Mouse (Mus musculus): ENCODE data around the gene Gtpbp3.
"Not testable (repeated sequence)": the region's sequence is repeated elsewhere in the genome, so short reads cannot be mapped to it uniquely, and the experiment has no call there.

The Gtpbp3 gene

DNA sequence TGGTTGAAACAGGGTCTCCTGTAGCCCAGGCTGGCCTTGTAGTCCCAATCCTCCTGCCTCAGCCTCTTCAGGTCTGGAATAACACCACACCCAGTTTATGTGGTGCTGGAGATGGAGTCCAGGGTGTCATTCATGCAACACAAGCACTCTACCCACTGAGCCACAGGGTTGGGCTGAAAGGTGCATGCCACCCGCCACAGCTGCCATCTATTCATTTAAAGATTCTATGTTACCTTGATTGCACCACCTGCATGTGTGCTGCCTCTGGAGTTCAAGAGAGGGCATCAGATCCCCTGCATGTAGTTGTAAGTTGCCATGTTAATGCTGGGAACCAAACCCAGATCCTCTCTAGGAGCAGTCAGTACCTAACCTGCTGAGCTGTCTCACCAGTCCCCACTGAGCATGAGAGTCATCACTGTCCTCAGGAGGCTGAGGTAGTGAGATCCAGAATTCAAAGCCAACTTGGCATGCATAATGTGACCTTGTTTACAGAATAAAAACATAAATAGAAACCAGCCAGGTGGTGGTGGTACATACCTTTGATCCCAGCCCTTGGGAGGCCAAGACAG, 9.3 kb downstream of the Gtpbp3 start:
- no peak for DNase-seq (ENCODE audit: low read depth, low spot score)

DNA sequence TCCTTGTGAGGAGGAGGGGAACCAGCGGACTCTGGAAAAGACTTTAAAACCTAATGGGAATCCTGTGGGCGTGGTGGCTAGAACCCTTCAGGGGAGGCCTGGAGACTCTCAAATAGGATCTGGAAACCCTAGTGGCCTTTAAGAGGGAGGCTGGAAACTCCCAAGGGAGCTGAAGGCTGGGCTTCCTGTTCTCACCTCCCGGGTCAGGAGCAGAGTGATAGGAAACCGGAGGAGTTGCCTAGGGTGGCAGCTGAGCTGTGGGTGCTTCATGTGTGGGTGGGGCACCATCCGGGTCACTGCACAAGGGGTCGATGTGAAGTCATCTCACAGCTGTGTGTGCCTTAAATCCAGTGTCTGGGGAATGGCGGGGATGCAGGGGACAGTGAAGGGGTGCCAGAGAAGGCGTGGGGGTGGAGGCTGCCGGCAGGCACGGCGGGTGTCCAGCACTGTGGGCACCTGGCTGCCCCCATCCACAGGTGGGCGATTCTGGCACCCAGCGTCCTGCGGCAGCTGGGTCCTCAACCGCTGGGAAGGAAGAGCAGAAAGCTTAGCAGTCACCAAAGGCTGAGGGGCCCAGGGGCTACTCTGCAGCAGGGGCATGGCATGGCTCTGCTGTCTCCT, 10.1 kb downstream of the Gtpbp3 start:
- no peak for DNase-seq (ENCODE audit: low read depth, low spot score)

DNA sequence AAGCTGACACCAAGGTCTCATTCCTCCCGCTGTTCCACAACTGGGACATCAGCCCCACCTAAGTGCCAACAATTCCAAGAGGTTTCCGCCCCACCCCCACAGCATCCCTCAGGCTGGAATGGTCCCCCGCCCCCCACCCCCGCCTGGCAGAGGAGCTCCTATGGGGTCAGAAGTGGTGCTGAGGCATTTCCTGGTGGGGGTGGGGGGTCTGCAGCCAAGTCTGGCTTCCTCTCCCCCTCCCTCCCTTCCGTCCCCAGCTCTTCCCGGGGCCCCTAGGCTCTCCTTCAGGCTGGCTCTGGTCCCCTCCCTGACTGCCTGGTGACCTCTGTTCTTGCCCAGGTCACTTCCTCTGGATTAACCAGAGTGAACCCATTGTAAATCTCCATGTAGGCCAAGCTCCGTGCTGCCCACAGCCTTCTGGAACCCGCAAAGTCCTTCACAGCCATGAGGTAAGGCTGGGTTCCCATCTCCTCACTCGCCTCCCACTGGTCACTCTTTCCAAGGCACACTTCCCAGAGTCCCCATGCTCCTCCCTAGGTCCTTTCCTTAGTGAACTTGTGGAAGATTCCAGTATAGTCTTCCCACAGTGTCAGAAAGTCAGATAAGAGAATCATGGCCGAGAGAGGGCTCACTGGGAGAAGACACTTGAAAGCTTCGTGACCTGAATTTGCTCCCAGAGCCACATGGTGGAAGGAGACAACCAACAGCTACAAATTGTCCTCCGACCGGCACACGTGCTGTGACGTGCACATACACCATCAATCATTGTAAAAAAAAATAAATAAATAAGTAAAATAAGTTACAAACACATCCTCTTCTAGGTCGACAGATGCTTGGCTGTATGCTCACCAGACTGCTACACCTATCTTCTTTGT, 11.2 kb downstream of the Gtpbp3 start:
- no peak for DNase-seq (ENCODE audit: low read depth, low spot score)

DNA sequence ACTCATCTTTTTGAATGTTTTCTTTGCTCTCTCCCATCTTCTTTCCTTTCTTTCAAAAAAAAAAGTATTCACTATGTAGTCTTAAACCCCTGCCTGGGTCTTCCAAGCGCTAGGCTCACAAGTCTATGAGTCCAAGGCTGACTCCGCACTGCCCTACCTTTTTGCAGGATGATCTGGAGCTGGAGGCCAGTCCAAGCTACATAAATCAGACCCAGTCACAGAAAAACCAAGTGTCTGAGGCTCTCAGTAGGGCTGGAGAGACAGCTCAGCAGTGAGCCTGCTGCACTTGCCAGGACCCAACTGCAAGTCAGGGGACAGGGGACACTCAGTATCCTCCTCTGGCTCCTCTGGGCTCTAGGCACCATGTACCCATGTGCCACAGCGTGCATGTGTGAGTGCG, 16.4 kb downstream of the Gtpbp3 start:
- DNase-seq (ENCODE audit: low read depth, low spot score): no peak

DNA sequence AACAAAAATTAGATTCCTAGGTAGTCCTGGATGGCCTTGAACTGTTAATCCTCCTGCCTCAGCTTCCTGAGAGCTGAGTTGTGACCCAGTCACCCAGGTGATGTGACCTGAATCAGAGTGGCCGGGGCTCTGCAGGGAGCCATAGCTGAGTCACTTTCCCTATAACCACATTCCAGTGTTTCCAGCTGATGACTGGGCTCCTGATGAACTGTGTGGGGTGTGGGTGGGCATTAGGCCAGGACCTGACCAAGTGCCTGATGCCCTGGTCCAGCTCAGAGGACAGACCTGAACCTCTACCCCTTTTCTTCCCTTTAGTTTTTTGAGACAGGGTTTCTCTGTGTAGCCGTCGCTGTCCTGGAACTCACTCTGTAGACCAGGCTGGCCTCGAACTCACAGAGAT, 17.4 kb downstream of the Gtpbp3 start:
- no peak for DNase-seq (ENCODE audit: low read depth, low spot score)

DNA sequence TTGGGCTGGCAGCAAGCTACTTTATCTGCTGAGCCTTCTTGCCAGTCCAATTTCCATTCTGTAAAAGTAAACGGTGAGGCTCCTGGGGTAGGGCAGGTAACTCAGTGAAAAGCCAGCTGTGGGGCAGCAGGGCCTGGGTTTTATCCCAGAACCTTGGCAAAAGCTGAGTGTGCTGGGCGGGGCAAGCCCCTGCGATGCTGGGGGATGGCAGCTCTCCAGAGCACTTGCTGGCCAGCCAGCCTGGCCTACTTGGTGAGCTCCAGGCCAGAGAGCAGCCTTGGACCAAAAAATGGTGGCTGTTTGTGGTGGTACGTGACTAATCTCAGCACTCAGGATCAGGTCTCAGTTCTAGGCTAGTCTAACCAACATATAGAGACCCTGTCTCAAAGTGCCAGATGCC, 18.1 kb downstream of the Gtpbp3 start:
- DNase-seq (ENCODE audit: low read depth, low spot score): no peak

DNA sequence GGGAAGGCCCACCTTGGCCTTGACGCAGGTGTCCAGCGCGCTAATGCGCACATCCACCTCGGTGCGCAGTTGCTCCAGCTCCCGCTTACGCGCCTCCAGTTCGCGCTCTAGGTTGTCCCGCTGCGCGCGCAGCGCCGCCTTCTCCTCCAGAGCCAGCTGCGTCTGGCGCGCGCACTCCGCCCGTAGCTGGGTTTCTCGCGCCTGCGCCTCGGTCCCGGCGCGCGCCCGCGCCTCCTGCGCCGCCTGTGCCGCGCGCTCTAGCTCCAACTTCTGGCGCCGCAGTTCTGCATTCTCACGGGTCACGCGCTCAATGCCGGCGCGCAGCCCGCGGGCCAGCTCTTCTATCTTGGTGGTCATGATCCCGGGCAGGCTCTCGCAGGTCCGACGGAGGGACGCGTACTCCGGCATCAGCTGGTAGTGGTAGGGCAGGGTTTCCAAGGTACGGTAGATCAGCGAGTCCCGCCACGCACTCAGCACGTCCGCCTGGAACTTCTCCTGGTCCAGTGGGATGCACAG, 19.7 kb downstream of the Gtpbp3 start:
- no peak for DNase-seq (ENCODE audit: low read depth, low spot score)

DNA sequence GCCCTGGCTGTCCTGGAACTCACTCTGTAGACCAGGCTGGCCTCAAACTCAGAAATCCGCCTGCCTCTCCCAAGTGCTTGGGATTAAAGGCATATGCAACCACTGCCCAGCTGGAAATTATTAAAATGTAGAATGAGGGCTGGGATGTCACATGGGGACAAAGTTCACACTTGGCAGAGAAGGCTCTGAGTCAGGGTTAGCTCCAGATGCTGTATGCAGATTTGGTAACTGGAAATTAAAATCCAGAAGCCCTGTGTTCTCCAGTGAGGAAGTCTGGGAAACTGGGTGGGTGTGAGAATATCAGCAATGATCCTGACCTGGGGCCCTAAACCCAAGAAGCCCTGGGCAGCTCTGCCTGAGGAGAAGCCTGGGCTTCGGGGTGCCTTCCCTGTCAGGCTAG, 21.4 kb downstream of the Gtpbp3 start:
- no peak for DNase-seq (ENCODE audit: low read depth, low spot score)

DNA sequence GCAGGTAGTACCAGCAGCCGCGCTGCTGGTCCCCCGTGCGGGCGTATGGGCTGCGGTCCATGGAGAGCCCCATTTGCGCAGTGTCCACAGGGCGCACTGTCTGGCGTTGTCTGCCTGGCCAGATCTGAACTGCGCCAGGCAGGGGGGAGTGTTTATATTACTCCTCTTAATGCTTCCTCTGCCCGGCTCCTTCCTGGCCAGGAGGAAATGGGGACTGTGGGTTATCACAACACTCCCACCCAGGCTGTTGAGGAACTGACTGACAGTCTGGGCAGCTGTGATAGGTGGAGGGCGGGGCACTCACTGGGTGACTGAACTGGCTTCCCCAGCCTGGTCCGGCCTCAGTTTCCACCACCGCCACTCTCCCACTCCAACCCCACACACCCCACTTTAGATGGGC, 23.7 kb downstream of the Gtpbp3 start, which contains the start of gene Plvap:
Plvap (minus strand) TSS at position 109 of the 400 bp plus-strand sequence.
- DNase-seq (ENCODE audit: low read depth, low spot score): no peak

DNA sequence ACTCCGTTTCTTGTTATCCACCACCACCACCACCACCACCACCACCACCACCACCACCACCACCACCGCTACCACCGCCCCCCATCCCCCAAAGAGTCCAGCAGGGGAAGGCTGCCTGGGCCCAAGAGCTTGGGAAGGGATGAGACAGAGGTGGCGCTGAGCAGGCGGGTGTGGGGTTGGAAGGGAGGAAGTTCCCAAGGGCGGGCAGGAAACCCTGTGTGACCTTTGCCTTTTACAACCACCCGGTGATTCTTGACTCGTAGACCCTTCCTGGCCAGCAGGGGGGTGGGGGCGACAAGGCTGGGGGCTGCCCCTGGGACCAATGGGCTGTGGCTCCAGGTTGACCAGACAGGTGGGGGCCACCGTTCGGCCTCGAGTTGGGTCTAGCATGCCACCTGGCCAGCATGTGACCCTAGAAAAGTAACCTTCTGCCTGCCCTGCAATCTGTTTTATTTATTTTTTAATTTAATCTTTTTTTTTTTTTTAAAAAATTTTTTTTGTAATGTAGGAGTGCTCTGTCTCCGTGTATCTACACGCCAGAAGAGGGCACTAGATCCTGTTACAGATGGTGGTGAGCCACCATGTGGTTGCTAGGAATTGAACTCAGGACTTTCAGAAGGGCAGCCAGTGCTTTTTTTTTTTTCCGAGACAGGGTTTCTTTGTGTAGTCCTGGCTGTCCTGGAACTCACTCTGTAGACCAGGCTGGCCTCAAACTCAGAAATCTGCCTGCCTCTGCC, 25.3 kb downstream of the Gtpbp3 start:
- no peak for DNase-seq (ENCODE audit: low read depth, low spot score)

DNA sequence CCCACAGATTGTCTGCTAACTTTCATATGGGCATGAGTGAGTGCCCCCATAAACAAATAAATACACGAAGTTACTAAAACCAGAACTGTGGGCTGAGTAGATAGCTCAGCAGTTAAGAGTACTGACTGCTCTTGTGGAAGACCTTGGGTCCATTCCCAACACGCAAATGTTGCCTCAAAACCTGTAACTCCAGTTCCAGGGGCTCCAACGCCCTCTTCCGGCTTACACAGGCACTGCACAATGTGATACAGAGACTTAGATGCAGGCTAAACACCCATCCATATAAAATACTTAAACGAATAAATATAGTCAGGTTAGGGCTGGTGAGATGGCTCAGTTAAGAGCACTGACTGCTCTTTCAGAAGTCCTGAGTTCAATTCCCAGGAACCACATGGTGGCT, 27.1 kb downstream of the Gtpbp3 start:
- no peak for DNase-seq (ENCODE audit: low read depth, low spot score)

DNA sequence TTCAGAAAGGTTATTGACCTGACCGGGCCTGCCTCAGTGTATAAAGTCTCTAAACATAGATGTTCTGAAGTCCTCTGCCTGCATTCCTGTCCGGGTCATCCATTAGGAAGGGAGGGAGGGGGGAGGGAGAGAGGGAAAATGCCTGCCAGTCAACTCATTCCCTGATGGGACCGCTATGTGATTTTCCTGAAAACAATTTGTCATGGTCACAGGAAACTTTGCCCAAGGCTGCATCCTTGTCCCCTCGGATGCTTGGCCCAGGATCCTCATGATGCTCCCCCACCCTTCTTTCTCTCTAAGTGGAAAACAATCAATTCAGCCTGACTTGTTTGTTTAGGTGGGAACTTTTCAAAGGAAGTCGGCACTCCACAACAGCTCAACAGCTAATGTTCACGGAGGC, 28.9 kb downstream of the Gtpbp3 start:
- DNase-seq (ENCODE audit: low read depth, low spot score): no peak

DNA sequence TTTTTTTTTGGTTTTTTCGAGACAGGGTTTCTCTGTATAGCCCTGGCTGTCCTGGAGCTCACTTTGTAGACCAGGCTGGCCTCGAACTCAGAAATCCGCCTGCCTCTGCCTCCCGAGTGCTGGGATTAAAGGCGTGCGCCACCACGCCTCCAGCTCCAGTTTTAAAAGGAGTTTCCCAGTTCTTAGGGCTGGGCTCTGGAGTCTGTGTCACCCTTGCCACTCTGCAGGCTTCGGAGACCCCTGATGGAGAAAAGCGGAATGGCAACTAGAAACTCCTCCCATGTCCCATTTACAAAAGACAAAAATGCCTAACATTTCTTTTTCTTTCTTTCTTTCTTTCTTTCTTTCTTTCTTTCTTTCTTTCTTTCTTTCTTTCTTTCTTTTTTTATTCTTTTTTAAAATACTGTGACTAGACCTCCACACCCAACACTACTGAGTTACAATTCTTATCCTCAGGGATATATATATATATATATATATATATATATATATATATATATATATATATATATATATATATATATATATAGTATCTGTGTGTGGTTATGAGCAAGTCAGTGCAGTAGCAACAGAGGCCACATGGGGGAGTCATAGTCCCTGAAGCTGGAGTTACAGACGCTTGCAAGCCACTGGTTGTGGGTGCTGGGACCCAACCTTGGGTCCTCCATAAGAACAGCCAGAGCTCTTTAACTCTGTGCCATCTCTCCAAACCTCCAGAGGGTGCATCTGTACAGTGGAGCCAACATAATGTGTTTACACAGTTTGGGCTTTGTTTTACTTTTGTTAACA, 31.3 kb downstream of the Gtpbp3 start:
- not testable (repeated sequence) for DNase-seq (ENCODE audit: low read depth, low spot score)

DNA sequence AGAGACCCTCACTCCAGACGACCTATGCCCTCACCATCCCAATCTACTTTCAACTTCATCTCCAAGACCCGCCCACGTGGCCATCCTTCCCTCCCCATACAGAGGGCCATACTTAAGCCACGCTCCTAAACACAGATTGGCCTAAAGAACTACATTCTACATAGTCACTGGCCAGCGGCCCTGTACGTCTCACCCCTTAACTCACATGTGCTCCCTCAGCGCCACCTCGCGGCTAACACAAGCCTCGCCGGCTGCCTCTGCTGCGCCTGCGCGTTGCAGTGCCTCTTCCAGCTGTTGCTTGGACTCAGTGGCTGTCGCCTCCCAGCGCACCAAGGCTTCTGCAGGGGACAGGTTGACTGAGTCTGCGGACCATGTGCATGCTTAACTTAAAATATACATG, 33.7 kb downstream of the Gtpbp3 start:
- peak; percentile 30 for DNase-seq (ENCODE audit: low read depth, low spot score)

DNA sequence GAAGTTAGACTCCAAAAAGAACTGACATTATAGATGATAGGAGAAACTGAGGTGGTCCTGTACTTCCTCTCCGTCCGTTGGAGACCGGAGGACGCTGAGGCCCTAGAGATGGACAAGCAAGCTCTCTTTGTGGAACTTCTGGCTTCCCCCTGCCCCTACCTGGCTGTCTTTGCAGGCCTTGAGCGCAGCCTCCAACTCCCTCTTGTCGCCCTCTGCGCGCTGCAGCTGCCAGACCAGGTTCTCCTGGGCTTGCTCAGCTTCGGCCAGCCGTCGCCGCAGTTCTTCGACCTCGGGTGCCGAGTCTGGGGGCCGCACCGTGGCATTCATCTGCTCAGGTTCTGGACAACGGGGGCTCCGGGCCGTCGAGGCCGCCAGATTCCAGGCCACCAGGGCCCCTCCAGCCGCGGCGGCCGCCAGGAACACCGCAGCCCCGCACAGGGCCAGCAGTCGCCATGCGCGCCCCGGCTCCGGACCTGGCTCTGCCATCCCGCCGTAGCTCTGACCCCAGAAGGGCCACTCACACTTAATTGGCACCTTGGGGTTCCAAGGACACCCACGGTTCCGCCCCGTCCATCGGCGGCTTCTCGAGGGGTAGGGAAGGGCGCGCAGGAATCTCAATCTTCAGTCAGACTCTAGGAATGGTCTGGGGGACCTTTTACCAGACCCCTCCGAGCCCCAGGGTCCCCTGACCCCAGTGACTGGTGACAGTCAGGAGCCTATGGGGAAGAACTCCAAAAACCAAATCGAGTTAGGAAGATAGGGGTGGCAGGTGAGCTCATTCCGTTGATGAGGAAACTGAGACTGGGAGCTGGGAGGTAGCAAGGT, 37.5 kb downstream of the Gtpbp3 start, which contains the start of gene Ccdc194:
Ccdc194 (minus strand) TSS at position 486 of the 825 bp plus-strand sequence.
- no peak for DNase-seq (ENCODE audit: low read depth, low spot score)

DNA sequence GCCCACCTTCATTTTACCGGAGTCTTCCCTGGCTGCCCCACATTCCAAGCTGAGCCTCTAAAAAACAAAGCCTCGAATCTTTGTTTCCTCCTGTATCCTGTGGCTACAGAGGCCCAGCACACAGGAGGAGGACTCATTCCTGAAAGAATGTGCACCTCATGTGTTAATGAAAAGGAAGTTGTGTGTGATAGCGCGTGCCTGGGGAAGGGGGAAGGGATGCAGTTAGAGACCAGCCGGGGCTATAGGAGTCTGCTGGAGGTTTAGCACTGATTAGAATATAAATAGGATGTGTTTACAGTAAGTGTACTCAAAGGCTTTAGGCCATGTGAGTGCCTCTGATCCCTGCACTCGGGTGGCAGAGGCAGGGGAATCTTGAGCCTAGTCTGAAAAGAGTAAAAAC, 38.4 kb downstream of the Gtpbp3 start:
- no peak for DNase-seq (ENCODE audit: low read depth, low spot score)

DNA sequence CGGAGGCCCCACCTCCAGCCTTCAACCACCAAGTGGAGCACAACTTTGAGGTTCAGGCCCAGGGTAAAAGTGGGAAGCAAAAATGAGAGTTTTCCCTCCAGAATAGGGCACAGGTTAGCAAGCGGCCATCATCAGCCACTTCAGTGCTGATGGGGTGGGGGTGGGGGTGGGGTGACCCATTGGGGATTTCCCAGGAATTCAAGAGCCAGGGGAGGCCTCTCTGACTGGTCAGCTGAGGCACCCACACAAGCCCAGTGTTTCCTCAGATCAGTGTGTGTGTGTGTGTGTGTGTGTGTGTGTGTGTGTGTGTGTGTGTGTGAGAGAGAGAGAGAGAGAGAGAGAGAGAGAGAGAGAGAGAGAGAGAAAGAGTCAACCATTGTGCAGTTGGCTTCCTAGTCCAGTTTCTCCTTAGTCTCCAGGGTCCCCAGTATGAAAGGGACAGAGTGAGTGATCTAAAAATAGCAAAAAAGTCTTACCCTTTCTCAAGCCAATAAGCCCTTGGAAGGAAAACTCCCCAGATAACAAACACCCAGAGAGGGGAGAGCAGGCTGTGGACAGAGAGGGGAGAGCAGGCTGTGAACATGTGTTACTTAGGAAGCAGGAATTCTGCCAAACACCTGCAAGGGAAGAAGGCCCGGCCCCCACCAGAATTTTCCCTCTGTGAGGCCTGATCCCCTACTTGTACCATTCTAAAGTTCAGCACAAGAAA, 39.4 kb downstream of the Gtpbp3 start:
- DNase-seq (ENCODE audit: low read depth, low spot score): no peak

DNA sequence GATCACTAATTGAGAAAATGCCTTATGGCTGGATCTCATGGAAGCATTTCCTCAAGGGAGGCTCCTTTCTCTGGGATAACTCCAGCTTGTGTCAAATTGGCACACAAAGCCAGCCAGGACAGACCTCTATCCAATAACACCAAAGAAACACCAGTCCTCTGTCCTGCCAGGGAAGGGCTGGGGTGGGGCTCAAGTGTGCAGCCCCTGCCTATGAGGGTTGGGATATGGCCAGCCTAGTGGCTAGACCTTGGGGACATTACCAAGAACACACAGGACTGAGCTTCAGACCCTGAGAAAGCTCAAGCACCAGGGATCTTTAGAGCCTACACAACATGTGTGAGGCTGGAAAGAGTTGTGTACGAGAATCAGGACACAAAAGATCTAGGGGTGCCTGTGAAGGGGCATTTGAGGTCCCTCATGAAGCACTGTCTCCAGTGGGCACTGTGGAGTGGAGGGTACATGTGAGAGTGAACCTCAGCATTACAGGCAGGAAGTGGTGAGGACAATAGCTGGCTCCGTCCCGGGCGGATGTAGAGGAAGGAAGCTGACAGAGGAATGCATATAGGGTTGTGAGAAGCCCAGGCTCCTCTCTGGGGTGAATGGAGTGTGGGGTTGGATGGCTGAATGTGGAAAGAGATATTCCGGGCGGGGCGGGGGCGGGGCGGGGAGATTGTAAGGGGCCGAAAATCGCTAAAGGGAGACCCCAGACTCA, 40.6 kb downstream of the Gtpbp3 start:
- no peak for DNase-seq (ENCODE audit: low read depth, low spot score)
